Mouse (Mus musculus) ES-E14 (cell line): ENCODE results near the gene Pnn. TPM values are rescaled to one million over a fixed set of nuclear protein-coding genes. Genes with fewer than 3 reads are reported as not detected.

Source experiments
- DNase-seq: peaks from one replicate; pipeline ENCODE4 v3.0.0-alpha.2; 2013; ENCODE audit warnings: low read depth, low spot score
- H3K27ac ChIP-seq: 2 replicates; pipeline ENCODE4 v1.5.1; 2012; ENCODE audit warnings: low read depth, mild to moderate bottlenecking, low read length, moderate library complexity, mixed read lengths; ENCODE audit not compliant: poor library complexity, insufficient read depth, severe bottlenecking
- H3K36me3 ChIP-seq: 2 replicates; pipeline ENCODE4 v1.6.1; 2012; ENCODE audit warnings: mild to moderate bottlenecking, low read length, moderate library complexity, mixed read lengths; ENCODE audit not compliant: control insufficient read depth, poor library complexity, insufficient read depth, severe bottlenecking
- H3K4me1 ChIP-seq, 2 experiments: fragments of 150-350 bp in 1 of 2; sonication (generic) in 1 of 2; 2 replicates each; pipeline ENCODE4 v1.6.1; 2012; ENCODE audit warnings: low read length in 2 of 2, mild to moderate bottlenecking in 1 of 2, mixed read lengths in 1 of 2; ENCODE audit not compliant: control insufficient read depth in 2 of 2, insufficient read depth in 2 of 2, poor library complexity in 1 of 2
- H3K4me3 ChIP-seq, 2 experiments: fragments of 150-350 bp in 1 of 2; sonication (generic) in 1 of 2; 2 replicates each; pipeline ENCODE4 v1.5.1; 2012; ENCODE audit warnings: low read length in 2 of 2, low read depth in 1 of 2, mild to moderate bottlenecking in 1 of 2, mixed read lengths in 1 of 2; ENCODE audit not compliant: insufficient read depth in 1 of 2, poor library complexity in 1 of 2, severe bottlenecking in 1 of 2
- H3K9ac ChIP-seq: 2 replicates; pipeline ENCODE4 v1.6.1; 2012; ENCODE audit warnings: low read depth, mild to moderate bottlenecking, low read length, mixed read lengths; ENCODE audit not compliant: poor library complexity, insufficient read depth, severe bottlenecking
- H3K9me3 ChIP-seq: fragments of 150-350 bp; sonication (generic); 2 replicates; pipeline ENCODE4 v1.6.1; 2012; ENCODE audit warnings: low read depth, mild to moderate bottlenecking, low read length; ENCODE audit not compliant: control insufficient read depth, insufficient read depth
- CHD2 ChIP-seq: IDR thresholded peaks from 2 replicates; pipeline ENCODE4 v1.6.1; 2014; ENCODE audit warnings: mild to moderate bottlenecking, low read depth, low read length, inconsistent platforms
- HCFC1 ChIP-seq: IDR thresholded peaks from 2 replicates; pipeline ENCODE4 v1.6.1; 2012; ENCODE audit warnings: low read length, inconsistent platforms, borderline replicate concordance; ENCODE audit not compliant: insufficient read depth
- MAFK ChIP-seq: IDR thresholded peaks from 2 replicates; pipeline ENCODE4 v1.6.1; 2014; ENCODE audit warnings: mild to moderate bottlenecking, low read depth, low read length, inconsistent platforms; ENCODE audit not compliant: insufficient read depth
- ZC3H11A ChIP-seq: IDR thresholded peaks from 2 replicates; pipeline ENCODE4 v1.6.1; 2012; ENCODE audit warnings: low read depth, mild to moderate bottlenecking, inconsistent platforms, low read length, borderline replicate concordance
- ZNF384 ChIP-seq: IDR thresholded peaks from 2 replicates; pipeline ENCODE4 v1.6.1; 2012; ENCODE audit warnings: low read depth, low read length, inconsistent platforms
- in situ Hi-C, 2 experiments: fragments of 600-800 bp; cut with MboI; formaldehyde crosslinking; loops; one replicate each; pipeline ENCODE4 v1.15.1; 2025; ENCODE audit warnings: low sequenced_read_pairs in 2 of 2, inconsistent platforms in 1 of 2; ENCODE audit not compliant: unreplicated experiment in 2 of 2
- total RNA-seq: library from RNA; depleted of rRNA; stranded (reverse); fragments of 300-350 nt; gene quantifications from 2 replicates; pipeline ENCODE4 v1.2.3, GENCODE M21; 2012

The Pnn gene
- total RNA-seq, 1 experiment, result 54.1 TPM

DNA sequence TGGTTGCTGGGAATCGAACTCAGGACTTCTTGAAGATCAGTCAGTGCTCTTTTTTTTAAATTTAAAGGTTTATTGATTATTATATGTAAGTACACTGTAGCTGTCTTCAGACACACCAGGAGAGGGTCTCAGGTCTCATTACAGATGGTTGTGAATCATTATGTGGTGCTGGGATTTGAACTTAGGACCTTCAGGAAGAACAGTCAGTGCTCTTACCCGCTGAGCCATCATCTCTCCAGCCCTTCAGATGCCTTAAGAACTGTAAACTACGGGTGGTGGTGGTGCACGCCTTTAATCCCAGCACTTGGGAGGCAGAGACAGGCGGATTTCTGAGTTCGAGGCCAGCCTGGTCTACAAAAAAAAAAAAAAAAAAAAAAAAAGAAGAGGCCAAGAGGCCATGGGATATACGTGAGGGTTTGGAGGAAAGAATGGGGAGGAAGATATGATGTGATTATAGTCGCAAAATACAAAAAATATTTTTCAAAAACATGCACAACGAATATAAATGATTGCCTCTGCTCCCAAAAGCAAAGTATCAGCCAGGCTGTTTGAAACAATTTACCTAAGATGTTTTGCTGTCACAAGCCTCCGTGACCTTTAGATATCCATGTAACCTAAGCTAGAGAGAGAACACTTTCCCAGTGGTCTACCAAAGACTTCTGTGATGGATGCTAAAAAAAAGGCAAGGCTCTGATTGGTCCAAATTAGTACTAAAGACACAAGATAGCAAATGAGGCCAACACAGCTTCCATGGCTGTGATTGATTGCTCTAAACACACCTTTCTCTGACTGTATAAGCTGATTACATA lies 27.3 kb upstream of the Pnn start:
- DNase-seq, result peak; percentile 26
- Histone ChIP-seq H3K27ac (peak overlapping the region; percentile 100; the same call in 1 of the 2 replicates), H3K9ac (peak overlapping the region; percentile 89; the same call in 1 of the 2 replicates), H3K4me1 (no peaks in the 10 kb centered on the region), H3K9me3 (no peaks in the 10 kb centered on the region), H3K4me3 (no peak overlapping the region), H3K36me3 (peaks cover 2% of the 10 kb centered on the region; the same call in 1 of the 2 replicates)
- no peak for TF ChIP-seq CHD2
- no peak for TF ChIP-seq ZC3H11A
- no peak for TF ChIP-seq MAFK
- no peak for TF ChIP-seq HCFC1
- TF ChIP-seq ZNF384, result peak; percentile 80
- in situ Hi-C loops, result no loop called here

DNA sequence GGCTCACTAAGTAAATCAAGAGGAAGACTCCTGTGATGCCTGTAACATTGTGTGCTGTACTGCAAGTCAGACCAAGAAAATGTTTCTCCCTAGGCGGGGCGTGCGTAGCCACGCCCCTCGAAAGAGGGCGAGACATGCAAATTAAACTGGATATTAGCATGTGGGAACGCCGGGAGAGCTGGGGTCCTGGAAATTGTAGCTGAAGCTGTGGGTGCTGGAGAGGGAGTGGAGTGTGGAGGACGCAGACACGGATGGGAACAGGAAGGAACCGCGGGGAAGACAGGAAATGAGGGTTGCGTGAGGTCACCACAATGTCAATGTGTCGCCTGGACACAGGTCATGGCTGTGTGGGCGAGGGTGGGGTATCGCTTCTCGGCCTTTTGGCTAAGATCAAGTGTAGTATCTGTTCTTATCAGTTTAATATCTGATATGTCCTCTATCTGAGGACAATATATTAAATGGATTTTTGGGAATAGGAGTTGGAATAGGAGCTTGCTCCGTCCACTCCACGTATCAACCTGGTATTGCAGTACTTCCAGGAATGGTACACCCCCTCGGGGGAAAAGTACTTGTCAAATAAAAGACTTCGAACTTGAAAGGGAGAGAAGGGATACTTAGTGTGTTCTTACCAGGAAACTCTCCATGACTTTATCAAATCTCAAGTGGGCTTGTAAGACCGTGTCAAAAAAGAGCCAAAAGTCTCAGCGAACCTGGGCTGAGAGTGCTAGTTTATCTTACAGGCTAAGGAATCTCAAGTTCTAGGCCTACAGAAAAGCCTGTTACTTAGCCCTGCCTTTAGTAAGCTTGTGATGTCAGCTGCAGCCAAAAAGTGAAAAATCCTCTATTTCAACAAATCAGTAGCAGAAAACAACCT lies 26.5 kb upstream of the Pnn start:
- no peak for TF ChIP-seq CHD2
- TF ChIP-seq HCFC1, result peak; percentile 75
- TF ChIP-seq ZC3H11A, result no peak
- peak; percentile 91 for DNase-seq
- no peaks in the 10 kb centered on the region for H3K4me1 ChIP-seq
- no peaks in the 10 kb centered on the region for H3K9me3 ChIP-seq
- no peak overlapping the region for H3K4me3 ChIP-seq
- peaks cover 2% of the 10 kb centered on the region for H3K36me3 ChIP-seq
- H3K27ac ChIP-seq, result peak overlapping the region; percentile 100
- peak overlapping the region; percentile 89 for H3K9ac ChIP-seq
- in situ Hi-C loops, result no loop called here

- no peak for TF ChIP-seq ZC3H11A
- H3K27ac ChIP-seq, result no peak overlapping the region
- H3K4me1 ChIP-seq, result no peaks in the 10 kb centered on the region
- H3K4me3 ChIP-seq, result no peak overlapping the region
- H3K36me3 ChIP-seq, result peaks cover 2% of the 10 kb centered on the region
- H3K9me3 ChIP-seq, result no peaks in the 10 kb centered on the region
- DNase-seq, result no peak
- in situ Hi-C loops, result no loop called here
- H3K9ac ChIP-seq, result no peak overlapping the region
Measured at GRCm38 (mm10) chr12:59040851-59041250, 25.8 kb upstream of the Pnn start.

GRCm38 (mm10) chr12:59052470-59052869 lies 14.2 kb upstream of the Pnn start:
- H3K27ac ChIP-seq, result no peak overlapping the region
- in situ Hi-C loops, result no loop called here
- DNase-seq, result no peak
- no peak overlapping the region for H3K9ac ChIP-seq
- TF ChIP-seq CHD2, result no peak
- no peak for TF ChIP-seq ZC3H11A
- TF ChIP-seq MAFK, result no peak
- TF ChIP-seq HCFC1, result no peak
- no peak for TF ChIP-seq ZNF384
- no peaks in the 10 kb centered on the region for H3K9me3 ChIP-seq
- H3K4me3 ChIP-seq, result no peak overlapping the region
- peaks cover 15% of the 10 kb centered on the region for H3K36me3 ChIP-seq
- peaks cover 0 to 3% of the 10 kb centered on the region in 2 experiments; a peak in 1 of 4 replicates for H3K4me1 ChIP-seq

DNA sequence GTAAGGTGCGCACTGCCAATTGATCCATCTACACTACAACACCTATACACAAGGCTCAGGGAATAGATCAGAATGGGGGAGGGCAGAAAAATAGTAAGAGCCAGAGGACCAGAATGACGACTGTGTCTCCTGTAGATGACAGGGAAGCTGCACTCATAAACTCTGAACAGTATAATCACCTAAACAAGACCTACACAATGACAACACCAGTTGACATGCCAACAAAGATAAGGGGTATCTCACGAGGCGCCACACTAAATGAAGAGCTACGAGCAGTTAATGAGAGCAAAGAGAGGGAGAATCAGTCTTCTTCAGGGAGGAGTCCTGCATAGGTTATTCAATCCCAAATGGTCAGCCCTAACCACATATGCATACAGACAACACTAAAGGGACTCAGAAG lies 13.5 kb upstream of the Pnn start:
- no peak for DNase-seq
- Histone ChIP-seq H3K36me3 (peaks cover 15% of the 10 kb centered on the region), H3K4me1 (peaks cover 0 to 3% of the 10 kb centered on the region in 2 experiments; a peak in 1 of 4 replicates), H3K27ac (no peak overlapping the region), H3K9ac (no peak overlapping the region), H3K9me3 (no peaks in the 10 kb centered on the region), H3K4me3 (no peak overlapping the region)
- in situ Hi-C loops, result no loop called here
- TF ChIP-seq HCFC1 (no peak), ZNF384 (no peak), ZC3H11A (no peak), CHD2 (no peak), MAFK (no peak)
